In genomic region chr8:119442970-119443369, GRCm38 (mm10) we compare ENCODE assay signal across 23 mouse cellular contexts. TPM values are rescaled to one million over a fixed set of nuclear protein-coding genes. Genes with fewer than 3 reads are reported as not detected.
DNase-seq lines count a peak whose midpoint lies in the region; TF ChIP-seq lines count a peak whose summit lies in the region.
"Had no signal": no experiment of that assay in that cellular context is flagged by ENCODE, and none has a peak within 500 bp of the region (broad histone marks: within the 10 kb centered on the region; RNA-seq: fewer than 3 reads in every experiment).

No protein-coding gene starts in this region.

- peak; percentile 18; the same call in 1 of the 2 replicates for TF ChIP-seq CTCF in liver, adult 2 months (IDR thresholded peaks at IDR 0.05; ENCODE audit: low read depth, low read length)

- no peak overlapping the region; the same call in 1 of the 2 replicates for H3K9ac ChIP-seq in liver, adult 2 months (ENCODE audit: low read depth, low read length)
- H3K9ac ChIP-seq: embryonic facial prominence, embryonic 13.5 days; embryonic facial prominence, embryonic 15.5 days; forebrain, embryonic 12.5 days had no signal

- H3K4me3 ChIP-seq in liver, adult 2 months (ENCODE audit: insufficient read depth, low read depth, low read length) = no peak overlapping the region
- H3K4me3 ChIP-seq: embryonic facial prominence, embryonic 13.5 days; embryonic facial prominence, embryonic 15.5 days; erythroblast, embryonic 14.5 days; forebrain, embryonic 10.5 days; forebrain, embryonic 12.5 days had no signal

- peaks cover 12% of the 10 kb centered on the region for H3K4me1 ChIP-seq in liver, adult 2 months (ENCODE audit: control insufficient read depth, insufficient read depth, low read length)

- TF ChIP-seq POLR2A in liver, adult 2 months (IDR thresholded peaks at IDR 0.05; ENCODE audit: extremely low read depth, insufficient read depth, low read length) = no peak

- H3K36me3 ChIP-seq in liver, adult 2 months (ENCODE audit: control insufficient read depth, insufficient read depth, low read length) = peaks cover 47% of the 10 kb centered on the region
- H3K36me3 ChIP-seq: embryonic facial prominence, embryonic 13.5 days; embryonic facial prominence, embryonic 15.5 days; forebrain, embryonic 10.5 days; forebrain, embryonic 12.5 days had no signal

- peaks cover 4% of the 10 kb centered on the region; the same call in 1 of the 2 replicates for H3K79me2 ChIP-seq in liver, adult 2 months (ENCODE audit: control insufficient read depth, insufficient read depth, low read length)

- no peaks in the 10 kb centered on the region for H3K27me3 ChIP-seq in liver, adult 2 months (ENCODE audit: control insufficient read depth, insufficient read depth, low read length)

- H3K27ac ChIP-seq in liver, adult 2 months (replicated peaks; ENCODE audit: insufficient read depth, low read depth, low read length) = no peak overlapping the region
- H3K27ac ChIP-seq: embryonic facial prominence, embryonic 13.5 days; embryonic facial prominence, embryonic 15.5 days; forebrain, embryonic 10.5 days; forebrain, embryonic 12.5 days had no signal

- peak; percentile 47 for DNase-seq in adrenal gland, postnatal 14 days
- no peak for DNase-seq in adrenal gland, adult 2 months
- peak; percentile 24 for DNase-seq in liver, adult 2 months (ENCODE audit: extremely low read depth, low read depth, low spot score)
- DNase-seq in liver = no peak
- DNase-seq in kidney, postnatal 25 days = no peak
- DNase-seq: cerebellum, adult 11 months; cerebellum, adult 18-20 months; cerebellum, adult 8-10 months; cerebellum, adult 9-11 months; cerebellum, postnatal 14 days; cerebellum, postnatal 36 days; embryo, embryonic 11 days had no signal

- WGBS in liver, adult 2 months = 70% methylated on average over 8 of the region's 8 CpGs

RNA-seq across cellular contexts. Expression of gene Necab2, which starts 3.5 kb away (rescaled TPM):
- 10.4 and 10.6 TPM in 2 replicates for total RNA-seq in adrenal gland, postnatal 14 days (2021)
- 1 to 10 TPM; 6.5 to 8.2 TPM for total RNA-seq in adrenal gland, adult 2 months (2021)
- polyA plus RNA-seq in adrenal gland, adult 2 months (2012; rRNA removed) = 6.8 and 8.4 TPM in 2 replicates
- 0.07 TPM in 1 of 2 replicates, not detected in the other for total RNA-seq in liver, adult 2 months (2014; rRNA removed)
- 0.11 TPM in 1 of 2 replicates, not detected in the other for polyA plus RNA-seq in liver, adult 2 months (2012; rRNA removed)
- total RNA-seq: common myeloid progenitor, adult 5-6 weeks; MEL had no signal
- polyA plus RNA-seq: C2C12; erythroblast, embryonic 14.5 days had no signal

RNA-seq across cellular contexts. Expression of gene Osgin1, which starts 9.0 kb away (rescaled TPM):
- 52.9 and 69.1 TPM in 2 replicates for total RNA-seq in adrenal gland, postnatal 14 days (2021)
- total RNA-seq in adrenal gland, adult 2 months (2021) = 100 to 1,000 TPM; 123 to 166 TPM
- polyA plus RNA-seq in adrenal gland, adult 2 months (2012; rRNA removed) = 266 and 274 TPM in 2 replicates
- total RNA-seq in liver, adult 2 months (2014; rRNA removed) = 9.6 and 33.0 TPM in 2 replicates
- 211 and 649 TPM in 2 replicates for polyA plus RNA-seq in liver, adult 2 months (2012; rRNA removed)
- total RNA-seq: common myeloid progenitor, adult 5-6 weeks had no signal

RNA-seq across cellular contexts. Expression of gene Mlycd, which starts 48.3 kb away (rescaled TPM):
- 58.0 and 66.5 TPM in 2 replicates for total RNA-seq in adrenal gland, postnatal 14 days (2021)
- total RNA-seq in adrenal gland, adult 2 months (2021) = 10 to 100 TPM; 41.8 to 69.4 TPM
- polyA plus RNA-seq in adrenal gland, adult 2 months (2012; rRNA removed) = 110 and 118 TPM in 2 replicates
- total RNA-seq in liver, adult 2 months (2014; rRNA removed) = 57.3 and 68.1 TPM in 2 replicates
- 112 and 115 TPM in 2 replicates for polyA plus RNA-seq in liver, adult 2 months (2012; rRNA removed)

RNA-seq across cellular contexts. Expression of gene Slc38a8, which starts 58.5 kb away (rescaled TPM):
- total RNA-seq in adrenal gland, postnatal 14 days (2021) = 0.34 TPM in 1 of 2 replicates, not detected in the other
- not detected for total RNA-seq in adrenal gland, adult 2 months (2021)
- 0.11 and 0.12 TPM in 2 replicates for polyA plus RNA-seq in adrenal gland, adult 2 months (2012; rRNA removed)
- total RNA-seq in liver, adult 2 months (2014; rRNA removed) = not detected in 2 replicates
- polyA plus RNA-seq in liver, adult 2 months (2012; rRNA removed) = not detected in 2 replicates
- total RNA-seq: adrenal gland, adult 18-20 months; common myeloid progenitor, adult 5-6 weeks; MEL had no signal
- polyA plus RNA-seq: C2C12; erythroblast, embryonic 14.5 days; forebrain, embryonic 14.5 days; forebrain, embryonic 16.5 days had no signal

Comparison
In these comparisons a context has a peak if more than half of its experiments do, and no peak if none do; other contexts are left out.
1. DNase-seq: peak in adrenal gland, postnatal 14 days (single experiment) and liver, adult 2 months (single experiment); none in adrenal gland, adult 2 months (single experiment), liver (single experiment) and kidney, postnatal 25 days (0 of 2).